Mouse (Mus musculus): ENCODE measurements around the gene Rab11fip2. TPM values are rescaled to one million over a fixed set of nuclear protein-coding genes. Genes with fewer than 3 reads are reported as not detected.

Gene Rab11fip2
- polyA plus RNA-seq, 1 experiment from 2014 or later: 0.63 TPM

DNA sequence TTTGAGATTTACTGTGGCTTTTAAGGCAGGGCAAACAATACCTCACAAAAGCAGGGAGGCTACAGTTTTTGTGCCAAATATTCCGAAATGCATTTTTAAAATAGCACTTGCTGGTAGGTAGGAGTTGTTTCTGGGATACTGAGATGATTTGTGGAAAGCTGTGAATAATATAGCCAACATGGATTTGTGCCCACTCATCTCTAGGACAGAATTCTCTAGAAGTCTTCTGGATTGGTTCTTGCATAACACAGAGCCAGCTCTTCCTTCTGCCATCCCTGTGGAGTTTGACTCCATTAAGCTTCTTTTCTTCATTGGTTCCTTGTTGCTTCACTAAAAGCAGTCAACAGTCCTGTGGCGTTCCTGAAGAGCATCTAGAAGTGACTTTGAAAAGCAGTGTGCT, 58.2 kb downstream of the Rab11fip2 start:
- Histone ChIP-seq H3K4me2 (ENCODE audit: low read depth, low read length) (no peak overlapping the region), H3K36me3 (ENCODE audit: control insufficient read depth, insufficient read depth) (no peaks in the 10 kb centered on the region), H3K9me3 (replicated peaks; ENCODE audit: control insufficient read depth, low read length) (no peaks in the 10 kb centered on the region), H3K27me3 (ENCODE audit: control insufficient read depth, insufficient read depth, low read depth, low read length) (no peaks in the 10 kb centered on the region), H3K27ac (ENCODE audit: low read length) (no peak overlapping the region), H3K9ac (ENCODE audit: low read depth, low read length) (no peak overlapping the region), H3K4me3 (ENCODE audit: low read depth, low read length) (no peak overlapping the region), H3K4me1 (ENCODE audit: control insufficient read depth, low read depth, low read length) (peaks cover 4% of the 10 kb centered on the region)
- 49% methylated on average over 2 of the region's 2 CpGs for WGBS (ENCODE audit: insufficient replicate concordance)
- no peak for ATAC-seq (ENCODE audit: low read depth)

DNA sequence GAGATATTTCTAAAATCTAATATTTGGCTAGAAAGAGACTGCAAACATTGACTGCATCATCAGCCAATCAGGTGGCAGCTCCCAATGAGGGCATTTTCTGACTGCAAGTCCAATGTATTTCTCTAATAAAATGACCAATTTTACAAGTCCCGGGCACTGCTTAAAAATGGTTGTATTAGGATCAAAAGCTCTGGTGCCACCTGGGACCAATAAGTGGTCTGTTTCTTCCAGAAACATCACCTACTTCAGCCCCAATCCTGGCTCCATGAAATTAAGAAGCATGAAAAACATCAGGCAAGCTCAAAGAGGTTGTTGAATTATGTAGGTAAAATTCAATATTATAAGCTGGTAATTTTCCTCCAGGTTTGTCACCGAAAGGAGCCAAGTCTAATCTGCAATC, 66.2 kb downstream of the Rab11fip2 start:
- no peak overlapping the region for H3K4me3 ChIP-seq (ENCODE audit: low read depth, low read length)
- no peaks in the 10 kb centered on the region for H3K9me3 ChIP-seq (replicated peaks; ENCODE audit: control insufficient read depth, low read length)
- no peak overlapping the region for H3K27ac ChIP-seq (ENCODE audit: low read length)
- H3K9ac ChIP-seq (ENCODE audit: low read depth, low read length): no peak overlapping the region
- H3K4me1 ChIP-seq (ENCODE audit: control insufficient read depth, low read depth, low read length): no peaks in the 10 kb centered on the region
- no peak for ATAC-seq (ENCODE audit: low read depth)
- H3K36me3 ChIP-seq (ENCODE audit: control insufficient read depth, insufficient read depth): no peaks in the 10 kb centered on the region
- H3K27me3 ChIP-seq (ENCODE audit: control insufficient read depth, insufficient read depth, low read depth, low read length): no peaks in the 10 kb centered on the region
- H3K4me2 ChIP-seq (ENCODE audit: low read depth, low read length): no peak overlapping the region
- 75% methylated on average over 2 of the region's 2 CpGs for WGBS (ENCODE audit: insufficient replicate concordance)

DNA sequence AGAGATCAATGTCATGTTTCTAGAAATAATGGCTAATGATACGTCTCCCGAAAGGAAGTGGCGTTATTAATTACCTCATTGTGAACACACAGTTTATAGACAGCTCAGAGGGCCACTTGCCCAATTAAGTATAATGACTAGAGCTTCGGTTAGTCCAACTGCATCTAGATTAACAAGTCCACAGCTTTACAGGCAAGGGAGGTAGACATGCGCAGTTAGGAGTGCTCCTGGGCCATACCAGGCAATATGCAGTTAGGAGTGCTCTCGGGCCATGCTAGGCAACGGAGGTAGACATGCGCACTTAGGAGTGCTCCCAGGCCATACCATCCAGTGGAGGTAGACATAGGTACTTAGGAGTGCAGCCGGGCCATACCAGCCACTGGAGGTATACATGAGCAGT, 76.8 kb downstream of the Rab11fip2 start:
- H3K4me2 ChIP-seq (ENCODE audit: low read depth, low read length): no peak overlapping the region
- ATAC-seq (ENCODE audit: low read depth): no peak
- no peaks in the 10 kb centered on the region for H3K36me3 ChIP-seq (ENCODE audit: control insufficient read depth, insufficient read depth)
- H3K9ac ChIP-seq (ENCODE audit: low read depth, low read length): no peak overlapping the region
- H3K4me3 ChIP-seq (ENCODE audit: low read depth, low read length): no peak overlapping the region
- no peaks in the 10 kb centered on the region for H3K9me3 ChIP-seq (replicated peaks; ENCODE audit: control insufficient read depth, low read length)
- no peaks in the 10 kb centered on the region for H3K27me3 ChIP-seq (ENCODE audit: control insufficient read depth, insufficient read depth, low read depth, low read length)
- WGBS (ENCODE audit: insufficient replicate concordance): 75% methylated on average over 9 of the region's 9 CpGs
- no peaks in the 10 kb centered on the region for H3K4me1 ChIP-seq (ENCODE audit: control insufficient read depth, low read depth, low read length)
- no peak overlapping the region for H3K27ac ChIP-seq (ENCODE audit: low read length)

DNA sequence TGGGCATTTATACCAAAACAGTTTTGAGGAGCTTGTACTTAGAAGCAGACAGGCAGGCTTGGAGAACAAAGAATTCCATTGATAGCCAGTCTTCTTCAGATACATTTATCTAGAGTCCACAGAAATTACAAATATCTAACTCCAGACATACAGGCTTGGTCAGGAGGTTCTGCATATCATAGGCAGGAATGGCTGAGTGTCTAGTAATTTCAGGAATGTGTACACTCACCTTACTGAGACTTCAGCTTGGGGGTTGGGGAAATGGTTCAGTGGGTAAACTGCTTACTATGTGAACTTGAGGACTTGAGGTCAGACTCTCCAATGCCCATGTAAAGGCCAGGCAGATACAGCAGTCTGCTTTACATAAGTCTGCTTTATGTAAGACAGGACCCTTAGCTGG, 81.0 kb downstream of the Rab11fip2 start:
- H3K9ac ChIP-seq (ENCODE audit: low read depth, low read length): no peak overlapping the region
- no peaks in the 10 kb centered on the region for H3K36me3 ChIP-seq (ENCODE audit: control insufficient read depth, insufficient read depth)
- H3K4me2 ChIP-seq (ENCODE audit: low read depth, low read length): no peak overlapping the region
- ATAC-seq (ENCODE audit: low read depth): no peak
- H3K4me3 ChIP-seq (ENCODE audit: low read depth, low read length): no peak overlapping the region
- no peaks in the 10 kb centered on the region for H3K4me1 ChIP-seq (ENCODE audit: control insufficient read depth, low read depth, low read length)
- H3K27me3 ChIP-seq (ENCODE audit: control insufficient read depth, insufficient read depth, low read depth, low read length): no peaks in the 10 kb centered on the region
- H3K9me3 ChIP-seq (replicated peaks; ENCODE audit: control insufficient read depth, low read length): no peaks in the 10 kb centered on the region
- no peak overlapping the region for H3K27ac ChIP-seq (ENCODE audit: low read length)

DNA sequence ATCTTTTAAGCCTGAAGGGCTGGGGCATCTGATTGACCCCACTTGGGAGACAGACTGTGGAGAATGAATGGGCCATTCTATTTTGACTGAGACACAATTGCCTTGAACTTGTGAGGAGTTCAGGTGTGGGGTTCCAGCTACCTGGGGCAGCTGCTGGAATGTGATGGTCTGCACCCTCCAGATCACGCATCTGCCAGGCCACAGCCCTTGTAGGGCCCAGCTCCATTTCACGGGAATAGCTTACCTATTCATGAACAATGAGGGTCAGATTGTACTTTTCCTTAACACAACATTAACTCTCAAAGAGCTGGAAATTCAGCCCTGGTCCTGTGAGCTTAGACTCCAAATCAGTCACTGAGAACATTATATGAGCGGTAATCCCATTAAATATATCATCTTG, 82.7 kb downstream of the Rab11fip2 start:
- no peaks in the 10 kb centered on the region for H3K4me1 ChIP-seq (ENCODE audit: control insufficient read depth, low read depth, low read length)
- no peaks in the 10 kb centered on the region for H3K36me3 ChIP-seq (ENCODE audit: control insufficient read depth, insufficient read depth)
- H3K9ac ChIP-seq (ENCODE audit: low read depth, low read length): no peak overlapping the region
- WGBS (ENCODE audit: insufficient replicate concordance): 65% methylated on average over 3 of the region's 3 CpGs
- H3K4me3 ChIP-seq (ENCODE audit: low read depth, low read length): no peak overlapping the region
- no peak for ATAC-seq (ENCODE audit: low read depth)
- H3K9me3 ChIP-seq (replicated peaks; ENCODE audit: control insufficient read depth, low read length): no peaks in the 10 kb centered on the region
- no peaks in the 10 kb centered on the region for H3K27me3 ChIP-seq (ENCODE audit: control insufficient read depth, insufficient read depth, low read depth, low read length)
- no peak overlapping the region for H3K27ac ChIP-seq (ENCODE audit: low read length)
- H3K4me2 ChIP-seq (ENCODE audit: low read depth, low read length): no peak overlapping the region

DNA sequence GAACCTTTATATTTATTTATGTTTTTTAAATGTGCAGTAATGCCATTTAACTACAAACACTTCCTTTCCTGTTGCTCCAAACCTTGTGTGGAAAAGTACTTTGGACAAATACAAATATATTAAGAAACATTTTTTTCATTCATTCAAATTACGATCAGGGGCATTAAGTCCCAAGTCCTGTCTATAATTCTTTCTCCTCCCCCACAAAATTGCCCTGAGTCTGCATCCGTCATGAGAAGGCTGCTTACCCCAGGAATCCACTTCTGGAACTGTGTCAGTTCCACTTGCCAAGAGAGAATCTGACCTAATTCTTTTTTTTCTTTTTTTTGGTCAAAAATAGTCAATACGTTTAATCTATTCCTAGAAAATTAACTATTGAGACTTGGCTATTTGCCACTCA, 90.4 kb downstream of the Rab11fip2 start:
- no peak overlapping the region for H3K4me3 ChIP-seq (ENCODE audit: low read depth, low read length)
- H3K27ac ChIP-seq (ENCODE audit: low read length): no peak overlapping the region
- H3K9me3 ChIP-seq (replicated peaks; ENCODE audit: control insufficient read depth, low read length): no peaks in the 10 kb centered on the region
- H3K4me2 ChIP-seq (ENCODE audit: low read depth, low read length): no peak overlapping the region
- no peak for ATAC-seq (ENCODE audit: low read depth)
- no peaks in the 10 kb centered on the region for H3K4me1 ChIP-seq (ENCODE audit: control insufficient read depth, low read depth, low read length)
- 56% methylated on average over 3 of the region's 3 CpGs for WGBS (ENCODE audit: insufficient replicate concordance)
- no peaks in the 10 kb centered on the region for H3K36me3 ChIP-seq (ENCODE audit: control insufficient read depth, insufficient read depth)
- H3K27me3 ChIP-seq (ENCODE audit: control insufficient read depth, insufficient read depth, low read depth, low read length): no peaks in the 10 kb centered on the region
- H3K9ac ChIP-seq (ENCODE audit: low read depth, low read length): no peak overlapping the region
